Mouse (Mus musculus) stomach, postnatal 0 days (tissue): ENCODE measurements around the gene Ccdc13. TPM values are rescaled to one million over a fixed set of nuclear protein-coding genes. Genes with fewer than 3 reads are reported as not detected.
A peak's percentile ranks its signal among the peaks of the same experiment; 100 is the strongest.

ENCODE experiments used
- ATAC-seq: fragments of 200-750 bp; cut with Nextera tagmentation; 2 replicates; pipeline ENCODE4 v1.8.0; 2017; ENCODE audit not compliant: low FRiP score, low TSS enrichment
- DNase-seq: peaks from one replicate; pipeline ENCODE4 v3.0.0-alpha.2; 2016; ENCODE audit warnings: low spot score
- H3K27ac ChIP-seq: fragments of 300-500 bp; sonication (generic); replicated peaks from 2 replicates; pipeline ENCODE4 v1.5.1; 2014; ENCODE audit warnings: mild to moderate bottlenecking, control low read depth
- H3K27me3 ChIP-seq: fragments of 300-500 bp; sonication (generic); 2 replicates; pipeline ENCODE4 v1.6.1; 2014; ENCODE audit warnings: low read length; ENCODE audit not compliant: control insufficient read depth, insufficient read depth
- H3K36me3 ChIP-seq: fragments of 300-500 bp; sonication (generic); 2 replicates; pipeline ENCODE4 v1.6.1; 2014; ENCODE audit warnings: low read length, mixed read lengths; ENCODE audit not compliant: control insufficient read depth, insufficient read depth
- H3K4me1 ChIP-seq: fragments of 300-500 bp; sonication (generic); replicated peaks from 2 replicates; pipeline ENCODE4 v1.6.1; 2014; ENCODE audit warnings: antibody characterized with exemption; ENCODE audit not compliant: control insufficient read depth, insufficient read depth
- H3K4me2 ChIP-seq: fragments of 300-500 bp; sonication (generic); replicated peaks from 2 replicates; pipeline ENCODE4 v1.6.1; 2014; ENCODE audit warnings: low read depth, mild to moderate bottlenecking, control low read depth, moderate library complexity
- H3K4me3 ChIP-seq: fragments of 300-500 bp; sonication (generic); 2 replicates; pipeline ENCODE4 v1.5.1; 2014; ENCODE audit warnings: low read depth, low read length, control low read depth
- H3K9ac ChIP-seq: fragments of 300-500 bp; sonication (generic); 2 replicates; pipeline ENCODE4 v1.6.1; 2014; ENCODE audit warnings: mild to moderate bottlenecking, low read length, control low read depth, mixed read lengths
- H3K9me3 ChIP-seq: fragments of 300-500 bp; sonication (generic); 2 replicates; pipeline ENCODE4 v1.6.1; 2016; ENCODE audit warnings: low read length; ENCODE audit not compliant: control insufficient read depth
- CTCF ChIP-seq: IDR thresholded peaks from 2 replicates; pipeline ENCODE4 v1.5.1; 2016; ENCODE audit warnings: antibody characterized with exemption, low read depth, mild to moderate bottlenecking, moderate library complexity
- EP300 ChIP-seq: optimal IDR thresholded peaks from 2 replicates; pipeline ENCODE3; 2016; ENCODE audit warnings: antibody characterized with exemption
- WGBS: fragments of 180-500 bp; shearing (Covaris S2); extraction: QIAGEN DNeasy Blood & Tissue Kit; methylation state at CpG from one replicate; pipeline ENCODE4 v1.1.7; 2014; 5-methylcytosine and 5-hydroxymethylcytosine counted together
- polyA plus RNA-seq: library from polyadenylated mRNA; unstranded; fragments of >200 nt; fragmentation: Nextera tagmentation; extraction: Ambion mirVana; gene quantifications from 2 replicates; pipeline ENCODE4 v1.2.1, GENCODE M21; 2015

Gene Ccdc13
- polyA plus RNA-seq, 1 experiment from 2014 or later = 0.19 TPM

DNA sequence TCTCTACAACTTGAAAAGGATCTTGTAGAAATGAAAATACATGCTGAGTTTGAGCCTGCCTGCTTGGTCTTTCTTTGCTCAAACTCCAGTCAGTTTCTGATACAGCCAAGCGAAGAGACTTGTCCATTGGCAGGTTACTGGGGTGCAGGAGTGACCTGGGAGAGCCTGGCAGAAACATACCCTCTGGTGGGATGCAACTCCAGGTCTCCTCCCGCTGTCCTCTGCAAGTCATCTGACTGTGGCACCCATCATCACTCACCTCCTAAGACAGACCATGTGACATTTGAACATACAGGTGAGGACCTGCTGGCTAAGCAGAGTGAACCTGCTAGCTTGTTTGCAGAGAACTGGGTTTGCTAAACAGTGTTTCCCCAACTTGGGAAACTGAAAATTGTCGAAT, 82.5 kb downstream of the Ccdc13 start:
- Histone ChIP-seq H3K4me3 (no peak overlapping the region), H3K27me3 (no peaks in the 10 kb centered on the region), H3K9ac (no peak overlapping the region), H3K36me3 (peaks cover 17% of the 10 kb centered on the region; the same call in 1 of the 2 replicates), H3K27ac (no peak overlapping the region), H3K4me1 (0 out of 2 replicates have a peak, but pooled peaks cover 8% of the 10 kb centered on the region), H3K4me2 (no peak overlapping the region), H3K9me3 (no peaks in the 10 kb centered on the region)
- ATAC-seq (no peak), DNase-seq (peak; percentile 12)
- TF ChIP-seq CTCF = no peak
- TF ChIP-seq EP300 = no peak
- 72% methylated on average over 3 of the region's 3 CpGs for WGBS

DNA sequence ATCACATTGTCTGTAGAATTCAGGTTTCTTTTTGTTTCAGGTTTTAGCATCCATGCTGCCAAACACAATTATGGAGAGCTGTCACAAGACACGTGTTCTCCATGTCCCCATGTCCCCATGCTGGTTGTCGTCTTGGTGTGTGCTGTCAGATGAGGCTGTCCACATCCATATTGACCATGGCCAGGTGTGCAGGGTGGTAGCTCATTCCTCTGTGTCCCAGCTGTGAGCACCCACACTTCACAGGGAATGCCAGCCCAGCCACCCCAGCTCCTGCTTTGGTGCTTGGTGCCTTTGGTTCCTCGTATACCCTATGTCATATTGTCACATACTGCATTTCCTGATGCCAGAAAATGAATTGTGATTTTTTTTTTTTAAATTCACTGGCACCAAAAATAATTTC, 84.6 kb downstream of the Ccdc13 start:
- H3K4me2 ChIP-seq = no peak overlapping the region
- H3K27ac ChIP-seq = no peak overlapping the region
- DNase-seq = no peak
- ATAC-seq = no peak
- WGBS = 84% methylated on average over 3 of the region's 3 CpGs
- peaks cover 31% of the 10 kb centered on the region; the same call in 1 of the 2 replicates for H3K36me3 ChIP-seq
- H3K9ac ChIP-seq = no peak overlapping the region
- no peak overlapping the region for H3K4me3 ChIP-seq
- H3K4me1 ChIP-seq = 0 out of 2 replicates have a peak, but pooled peaks cover 5% of the 10 kb centered on the region
- TF ChIP-seq EP300 = no peak
- no peak for TF ChIP-seq CTCF
- H3K27me3 ChIP-seq = no peaks in the 10 kb centered on the region
- H3K9me3 ChIP-seq = no peaks in the 10 kb centered on the region

DNA sequence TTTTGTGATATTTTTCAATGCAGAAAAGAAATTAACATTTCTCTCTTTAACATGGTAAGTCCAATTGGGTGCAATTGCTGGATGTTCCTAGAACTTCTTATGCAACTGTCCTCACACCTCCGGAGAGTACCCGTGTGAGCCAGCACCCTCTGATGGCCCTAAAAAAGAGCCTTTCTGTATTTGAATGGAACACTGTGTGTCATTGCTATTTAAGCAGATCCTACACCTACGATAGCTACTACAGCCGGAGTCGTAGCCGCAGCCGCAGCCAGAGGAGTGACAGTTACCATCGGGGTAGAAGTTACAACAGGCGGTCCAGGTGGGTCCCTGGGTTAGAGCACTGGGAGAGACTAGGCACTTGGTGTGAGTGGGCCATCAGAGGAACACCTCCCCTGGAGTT, 86.5 kb downstream of the Ccdc13 start:
- ATAC-seq = no peak
- 91% methylated on average over 9 of the region's 9 CpGs for WGBS
- no peak overlapping the region for H3K4me3 ChIP-seq

More for the DNA sequence above, 86.5 kb downstream of the Ccdc13 start:
- Histone ChIP-seq H3K27ac (no peak overlapping the region), H3K27me3 (no peaks in the 10 kb centered on the region), H3K36me3 (peaks cover 37% of the 10 kb centered on the region; the same call in 1 of the 2 replicates), H3K4me1 (no peaks in the 10 kb centered on the region), H3K9me3 (no peaks in the 10 kb centered on the region), H3K9ac (no peak overlapping the region), H3K4me2 (no peak overlapping the region)
- TF ChIP-seq CTCF = no peak
- TF ChIP-seq EP300 = no peak
- DNase-seq = no peak

Other genes with a start within 250 kb of the Ccdc13 start
- gene Lyzl4, start 197.4 kb downstream of the Ccdc13 start, polyA plus RNA-seq = 0.15 and 0.21 TPM in 2 replicates
- gene Vipr1, start 196.7 kb downstream of the Ccdc13 start, polyA plus RNA-seq = 0.47 and 0.51 TPM in 2 replicates
- 5.0 and 6.8 TPM in 2 replicates for gene Sec22c, start 134.0 kb downstream of the Ccdc13 start, polyA plus RNA-seq
- gene Ss18l2, start 129.1 kb downstream of the Ccdc13 start, polyA plus RNA-seq = 106 and 119 TPM in 2 replicates
- gene Nktr, start 120.3 kb downstream of the Ccdc13 start, polyA plus RNA-seq = 27.7 and 32.0 TPM in 2 replicates
- 8.0 and 10.5 TPM in 2 replicates for gene Zfp651, start 80.1 kb downstream of the Ccdc13 start, polyA plus RNA-seq
- 0.42 and 0.46 TPM in 2 replicates for gene Klhl40, start 61.9 kb downstream of the Ccdc13 start, polyA plus RNA-seq
- 1.5 and 2.0 TPM in 2 replicates for gene Hhatl, start 47.0 kb downstream of the Ccdc13 start, polyA plus RNA-seq
- 631 and 679 TPM in 2 replicates for gene Higd1a, start 18.9 kb upstream of the Ccdc13 start, polyA plus RNA-seq
- 0.28 and 0.35 TPM in 2 replicates for gene Ackr2, start 58.9 kb upstream of the Ccdc13 start, polyA plus RNA-seq
- 0.85 and 1.2 TPM in 2 replicates for gene Cyp8b1, start 76.8 kb upstream of the Ccdc13 start, polyA plus RNA-seq
- 2.7 and 2.8 TPM in 2 replicates for gene Fam198a, start 111.5 kb upstream of the Ccdc13 start, polyA plus RNA-seq
- gene Pomgnt2, start 157.6 kb upstream of the Ccdc13 start, polyA plus RNA-seq = 6.6 and 7.3 TPM in 2 replicates